Mouse (Mus musculus) embryonic facial prominence, embryonic 13.5 days (tissue): ENCODE results near the gene D6Ertd527e. TPM values are rescaled to one million over a fixed set of nuclear protein-coding genes. Genes with fewer than 3 reads are reported as not detected.
A peak's percentile ranks its signal among the peaks of the same experiment; 100 is the strongest.

Source experiments
- ATAC-seq: fragments of 200-750 bp; cut with Nextera tagmentation; 2 replicates; pipeline ENCODE4 v1.8.0; 2017; ENCODE audit warnings: low read depth; ENCODE audit not compliant: insufficient number of reproducible peaks, insufficient read depth, low FRiP score, low TSS enrichment
- H3K27ac ChIP-seq: fragments of 300-500 bp; sonication (generic); 2 replicates; pipeline ENCODE4 v1.5.1; 2015; ENCODE audit warnings: moderate library complexity, mild to moderate bottlenecking, inconsistent platforms
- H3K27me3 ChIP-seq: fragments of 300-500 bp; sonication (generic); 2 replicates; pipeline ENCODE4 v1.6.1; 2015; ENCODE audit warnings: mild to moderate bottlenecking, inconsistent platforms
- H3K36me3 ChIP-seq: fragments of 300-500 bp; sonication (generic); 2 replicates; pipeline ENCODE4 v1.6.1; 2015; ENCODE audit warnings: mild to moderate bottlenecking, inconsistent platforms
- H3K4me1 ChIP-seq: fragments of 300-500 bp; sonication (generic); 2 replicates; pipeline ENCODE4 v1.6.1; 2015; ENCODE audit warnings: inconsistent platforms
- H3K4me2 ChIP-seq: fragments of 300-500 bp; sonication (generic); 2 replicates; pipeline ENCODE4 v1.6.1; 2015; ENCODE audit warnings: moderate library complexity, mild to moderate bottlenecking, inconsistent platforms
- H3K4me3 ChIP-seq: fragments of 300-500 bp; sonication (generic); 2 replicates; pipeline ENCODE4 v1.5.1; 2015; ENCODE audit warnings: mild to moderate bottlenecking, inconsistent platforms
- H3K9ac ChIP-seq: fragments of 300-500 bp; sonication (generic); 2 replicates; pipeline ENCODE4 v1.6.1; 2015; ENCODE audit warnings: mild to moderate bottlenecking, inconsistent platforms
- H3K9me3 ChIP-seq: fragments of 300-500 bp; sonication (generic); 2 replicates; pipeline ENCODE4 v1.6.1; 2016; ENCODE audit warnings: inconsistent platforms
- WGBS: fragments of 180-500 bp; shearing (Covaris S2); methylation state at CpG from one replicate; pipeline ENCODE4 v1.1.7; 2015; ENCODE audit warnings: mixed read lengths; 5-methylcytosine and 5-hydroxymethylcytosine counted together
- polyA plus RNA-seq: library from polyadenylated mRNA; unstranded; fragments of >200 nt; fragmentation: Nextera tagmentation; extraction: Ambion mirVana; gene quantifications from 2 replicates; pipeline ENCODE4 v1.2.1, GENCODE M21; 2015

Gene D6Ertd527e
- polyA plus RNA-seq, 1 experiment from 2014 or later, result 0.28 TPM

GRCm38 (mm10) chr6:87133520-87133919 lies 29.0 kb downstream of the D6Ertd527e start:
- Histone ChIP-seq H3K4me3 (no peak overlapping the region), H3K27me3 (no peaks in the 10 kb centered on the region), H3K27ac (no peak overlapping the region), H3K9me3 (no peaks in the 10 kb centered on the region; the same call in 1 of the 2 replicates), H3K4me2 (no peak overlapping the region), H3K4me1 (no peaks in the 10 kb centered on the region), H3K36me3 (peaks cover 59% of the 10 kb centered on the region), H3K9ac (no peak overlapping the region)
- 90% methylated on average over 3 of the region's 3 CpGs for WGBS
- ATAC-seq, result no peak

- no peak for ATAC-seq
- H3K4me3 ChIP-seq, result no peak overlapping the region
- H3K9me3 ChIP-seq, result no peaks in the 10 kb centered on the region; the same call in 1 of the 2 replicates
- H3K4me1 ChIP-seq, result no peaks in the 10 kb centered on the region
- 80% methylated on average over 12 of the region's 12 CpGs for WGBS
- peaks cover 59% of the 10 kb centered on the region for H3K36me3 ChIP-seq
- H3K27ac ChIP-seq, result no peak overlapping the region
- no peaks in the 10 kb centered on the region for H3K27me3 ChIP-seq
- H3K4me2 ChIP-seq, result no peak overlapping the region
- H3K9ac ChIP-seq, result no peak overlapping the region
Observed at GRCm38 (mm10) chr6:87133966-87134546, 29.5 kb downstream of the D6Ertd527e start.

GRCm38 (mm10) chr6:87138479-87138878 lies 33.9 kb downstream of the D6Ertd527e start:
- 80% methylated on average over 5 of the region's 5 CpGs for WGBS
- peaks cover 24% of the 10 kb centered on the region for H3K4me1 ChIP-seq
- no peak overlapping the region for H3K4me3 ChIP-seq
- no peaks in the 10 kb centered on the region for H3K27me3 ChIP-seq
- H3K27ac ChIP-seq, result no peak overlapping the region
- H3K4me2 ChIP-seq, result no peak overlapping the region
- H3K9ac ChIP-seq, result no peak overlapping the region
- no peaks in the 10 kb centered on the region; the same call in 1 of the 2 replicates for H3K9me3 ChIP-seq
- peaks cover 55% of the 10 kb centered on the region for H3K36me3 ChIP-seq
- ATAC-seq, result no peak

- no peaks in the 10 kb centered on the region for H3K27me3 ChIP-seq
- no peaks in the 10 kb centered on the region; the same call in 1 of the 2 replicates for H3K9me3 ChIP-seq
- WGBS, result 72% methylated on average over 12 of the region's 12 CpGs
- no peak overlapping the region for H3K9ac ChIP-seq
- H3K36me3 ChIP-seq, result peaks cover 40% of the 10 kb centered on the region
- H3K4me1 ChIP-seq, result peaks cover 24% of the 10 kb centered on the region
- ATAC-seq, result no peak
- H3K4me3 ChIP-seq, result no peak overlapping the region
- no peak overlapping the region for H3K4me2 ChIP-seq
- H3K27ac ChIP-seq, result no peak overlapping the region
Observed at GRCm38 (mm10) chr6:87139796-87140553, 35.4 kb downstream of the D6Ertd527e start.

GRCm38 (mm10) chr6:87142239-87142638 lies 37.7 kb downstream of the D6Ertd527e start:
- Histone ChIP-seq H3K4me2 (no peak overlapping the region), H3K9ac (no peak overlapping the region), H3K9me3 (no peaks in the 10 kb centered on the region), H3K4me1 (peaks cover 24% of the 10 kb centered on the region), H3K4me3 (no peak overlapping the region), H3K27ac (peak overlapping the region; percentile 67), H3K36me3 (peaks cover 24% of the 10 kb centered on the region), H3K27me3 (no peaks in the 10 kb centered on the region)
- no peak for ATAC-seq
- WGBS, result 58% methylated on average over 5 of the region's 5 CpGs

GRCm38 (mm10) chr6:87143594-87143993 lies 39.0 kb downstream of the D6Ertd527e start:
- WGBS, result 58% methylated on average over 13 of the region's 13 CpGs
- Histone ChIP-seq H3K27me3 (no peaks in the 10 kb centered on the region), H3K4me1 (peaks cover 33% of the 10 kb centered on the region), H3K36me3 (peaks cover 12% of the 10 kb centered on the region), H3K9ac (no peak overlapping the region), H3K4me2 (no peak overlapping the region), H3K27ac (no peak overlapping the region), H3K4me3 (no peak overlapping the region), H3K9me3 (no peaks in the 10 kb centered on the region)
- ATAC-seq, result no peak

GRCm38 (mm10) chr6:87147921-87148320 lies 43.4 kb downstream of the D6Ertd527e start:
- WGBS, result 74% methylated on average over 3 of the region's 3 CpGs
- Histone ChIP-seq H3K9ac (no peak overlapping the region), H3K4me2 (no peak overlapping the region)

GRCm38 (mm10) chr6:87150471-87150870 lies 45.9 kb downstream of the D6Ertd527e start:
- no peak overlapping the region for H3K9ac ChIP-seq
- no peak overlapping the region for H3K4me3 ChIP-seq
- no peaks in the 10 kb centered on the region for H3K9me3 ChIP-seq
- 81% methylated on average over 7 of the region's 7 CpGs for WGBS
- no peak for ATAC-seq
- H3K27ac ChIP-seq, result no peak overlapping the region
- H3K4me1 ChIP-seq, result peaks cover 53% of the 10 kb centered on the region
- no peaks in the 10 kb centered on the region for H3K27me3 ChIP-seq
- H3K36me3 ChIP-seq, result peaks cover 17% of the 10 kb centered on the region
- no peak overlapping the region for H3K4me2 ChIP-seq

More at GRCm38 (mm10) chr6:87147921-87148320, 43.4 kb downstream of the D6Ertd527e start:
- no peak overlapping the region for H3K27ac ChIP-seq
- H3K4me1 ChIP-seq, result peaks cover 43% of the 10 kb centered on the region
- peaks cover 5% of the 10 kb centered on the region; the same call in 1 of the 2 replicates for H3K36me3 ChIP-seq
- no peak for ATAC-seq
- H3K9me3 ChIP-seq, result no peaks in the 10 kb centered on the region
- H3K4me3 ChIP-seq, result no peak overlapping the region
- no peaks in the 10 kb centered on the region for H3K27me3 ChIP-seq

- ATAC-seq, result no peak
- Histone ChIP-seq H3K27me3 (no peaks in the 10 kb centered on the region), H3K4me2 (no peak overlapping the region), H3K9me3 (no peaks in the 10 kb centered on the region), H3K4me3 (no peak overlapping the region), H3K4me1 (peaks cover 53% of the 10 kb centered on the region), H3K9ac (no peak overlapping the region), H3K36me3 (peaks cover 22% of the 10 kb centered on the region), H3K27ac (peak overlapping the region; percentile 79)
- 31% methylated on average over 8 of the region's 8 CpGs for WGBS
Observed at GRCm38 (mm10) chr6:87151427-87151826, 46.9 kb downstream of the D6Ertd527e start.

- Histone ChIP-seq H3K27me3 (no peaks in the 10 kb centered on the region), H3K9ac (no peak overlapping the region), H3K4me3 (no peak overlapping the region), H3K9me3 (no peaks in the 10 kb centered on the region), H3K4me1 (peaks cover 53% of the 10 kb centered on the region), H3K27ac (peak overlapping the region; percentile 79), H3K36me3 (peaks cover 31% of the 10 kb centered on the region), H3K4me2 (no peak overlapping the region)
- 60% methylated on average over 21 of the region's 21 CpGs for WGBS
- ATAC-seq, result no peak
Observed at GRCm38 (mm10) chr6:87152461-87153230, 48.1 kb downstream of the D6Ertd527e start.

- Histone ChIP-seq H3K4me2 (no peak overlapping the region), H3K27ac (peak overlapping the region; percentile 79; the same call in 1 of the 2 replicates), H3K36me3 (peaks cover 37% of the 10 kb centered on the region), H3K4me3 (no peak overlapping the region), H3K9ac (no peak overlapping the region), H3K4me1 (peaks cover 53% of the 10 kb centered on the region), H3K9me3 (no peaks in the 10 kb centered on the region), H3K27me3 (no peaks in the 10 kb centered on the region)
- no peak for ATAC-seq
- 78% methylated on average over 7 of the region's 7 CpGs for WGBS
Observed at GRCm38 (mm10) chr6:87153231-87153580, 48.7 kb downstream of the D6Ertd527e start.
